Mouse (Mus musculus) urinary bladder, postnatal 4 days (tissue): ENCODE data around the gene Ccz1.

Source experiments
- DNase-seq, 2 experiments: peaks; one replicate each; pipeline ENCODE4 v3.0.0; 2021 to 2022; ENCODE audit warnings: low spot score in 2 of 2

Ccz1 gene

GRCm38 (mm10) chr5:143941588-143941987, 73.1 kb downstream of the Ccz1 start:
- no peak for DNase-seq
